Mouse (Mus musculus) ES-CJ7 (cell line): ENCODE measurements around the gene Angptl7.

Source experiments
- DNase-seq: peaks from one replicate; pipeline ENCODE4 v3.0.0; 2011; ENCODE audit warnings: low read depth, low spot score

The Angptl7 gene

GRCm38 (mm10) chr4:148500410-148500867 is at the start of gene Angptl7:
Gene Angptl7 (minus strand): TSS chr4:148500460.
- DNase-seq: no peak

- no peak for DNase-seq
Measured at GRCm38 (mm10) chr4:148549106-148549505, 48.8 kb upstream of the Angptl7 start.

GRCm38 (mm10) chr4:148535876-148536275 is 35.6 kb upstream of the Angptl7 start:
- no peak for DNase-seq

GRCm38 (mm10) chr4:148533613-148534328 is 33.5 kb upstream of the Angptl7 start:
- DNase-seq: no peak

GRCm38 (mm10) chr4:148532516-148532915 is 32.3 kb upstream of the Angptl7 start:
- no peak for DNase-seq

GRCm38 (mm10) chr4:148531341-148531740 is 31.1 kb upstream of the Angptl7 start:
- DNase-seq: no peak

- no peak for DNase-seq
Measured at GRCm38 (mm10) chr4:148530778-148531177, 30.5 kb upstream of the Angptl7 start.

GRCm38 (mm10) chr4:148530351-148530750 is 30.1 kb upstream of the Angptl7 start:
- no peak for DNase-seq

- DNase-seq: no peak
Measured at GRCm38 (mm10) chr4:148527158-148527910, 27.1 kb upstream of the Angptl7 start.

GRCm38 (mm10) chr4:148523538-148523937 is 23.3 kb upstream of the Angptl7 start:
- DNase-seq: no peak

- no peak for DNase-seq
Measured at GRCm38 (mm10) chr4:148518235-148518795, 18.1 kb upstream of the Angptl7 start.

- DNase-seq: no peak
Measured at GRCm38 (mm10) chr4:148517809-148518208, 17.5 kb upstream of the Angptl7 start.

- peak; percentile 27 for DNase-seq
Measured at GRCm38 (mm10) chr4:148515313-148515712, 15.1 kb upstream of the Angptl7 start.

GRCm38 (mm10) chr4:148513021-148513559 is 12.8 kb upstream of the Angptl7 start:
- no peak for DNase-seq

- DNase-seq: no peak
Measured at GRCm38 (mm10) chr4:148511334-148511733, 11.1 kb upstream of the Angptl7 start.

GRCm38 (mm10) chr4:148510691-148511090 is 10.4 kb upstream of the Angptl7 start:
- no peak for DNase-seq

GRCm38 (mm10) chr4:148509450-148510084 is 9.3 kb upstream of the Angptl7 start:
- no peak for DNase-seq

GRCm38 (mm10) chr4:148508084-148508849 is 8.0 kb upstream of the Angptl7 start:
- no peak for DNase-seq

- DNase-seq: no peak
Measured at GRCm38 (mm10) chr4:148507585-148507984, 7.3 kb upstream of the Angptl7 start.

- DNase-seq: no peak
Measured at GRCm38 (mm10) chr4:148504497-148504959, 4.3 kb upstream of the Angptl7 start.
